10 mouse cellular contexts compared by ENCODE assay signal in the genomic region with DNA sequence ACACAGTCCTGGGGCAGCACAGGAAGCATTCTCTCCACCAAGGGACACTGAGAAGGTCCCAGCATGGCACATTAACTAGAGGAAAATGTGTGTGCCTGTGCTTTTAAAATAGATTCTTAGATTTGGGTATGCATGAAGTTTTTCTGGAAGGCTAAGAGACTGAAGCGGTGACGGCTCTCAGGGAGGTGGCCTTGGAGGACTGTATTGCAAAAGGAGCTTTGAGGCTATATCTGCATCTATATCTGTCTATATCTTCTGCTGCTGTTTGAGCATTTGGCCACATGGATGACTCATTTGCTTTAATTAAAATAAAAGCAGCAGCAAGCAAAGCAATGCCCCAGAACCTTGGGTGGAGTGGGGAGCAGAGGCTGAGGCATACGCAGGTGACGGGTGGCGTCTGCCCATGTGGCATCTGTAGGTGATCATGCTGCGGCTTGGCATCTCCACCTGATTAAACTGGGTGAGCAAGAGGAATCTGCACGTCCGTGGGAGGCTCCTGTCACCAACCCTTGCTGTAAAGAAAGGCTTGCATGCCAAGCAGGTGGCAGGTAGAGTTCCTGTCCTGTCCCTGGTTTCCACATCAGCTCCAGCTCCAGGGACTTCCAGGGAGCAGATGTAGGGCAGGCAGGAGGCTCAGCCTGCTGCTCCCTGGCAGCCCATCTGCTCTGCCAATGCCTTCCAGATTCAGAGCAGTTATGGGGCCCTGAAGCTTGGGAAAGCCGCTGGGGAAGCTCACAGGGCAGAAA.
DNase-seq lines count a peak whose midpoint lies in the region; TF ChIP-seq lines count a peak whose summit lies in the region.
"Had no signal": no experiment of that assay in that cellular context is flagged by ENCODE, and none has a peak within 500 bp of the region (broad histone marks: within the 10 kb centered on the region; RNA-seq: fewer than 3 reads in every experiment).

No protein-coding gene starts in this region.

- intact Hi-C loops in left cerebral cortex, adult 2 months (cut with DNase I): no loop called here

- H3K27ac ChIP-seq in left cerebral cortex, adult 2 months: peak overlapping the region; percentile 9
- H3K27ac ChIP-seq: heart, embryonic 13.5 days; lung, embryonic 15.5 days had no signal

- DNase-seq in retina, postnatal 1 day: peak; percentile 20
- DNase-seq in retina, embryonic 14.5 days (ENCODE audit: low spot score): no peak
- DNase-seq in fat pad, adult 2 months (ENCODE audit: extremely low read depth, low read depth, low spot score): peak; percentile 31
- peak; percentile 50 to 54 for DNase-seq in left cerebral cortex, adult 2 months (ENCODE audit: extremely low spot score in 1 of 2, low spot score in 2 of 2)
- peak; percentile 47 for DNase-seq in telencephalon, adult 2 months (ENCODE audit: low read depth, low spot score)
- no peak for DNase-seq in embryo, embryonic 10 days (ENCODE audit: low spot score)
- no peak for DNase-seq in heart, postnatal 4 days
- no peak for DNase-seq in adrenal gland, postnatal 4 days (ENCODE audit: low spot score in 2 of 2)

- H3K4me3 ChIP-seq in left cerebral cortex, adult 2 months: no peak overlapping the region
- H3K4me3 ChIP-seq: heart, embryonic 13.5 days; lung, embryonic 15.5 days had no signal

- no peak for TF ChIP-seq CTCF in left cerebral cortex, adult 2 months (IDR thresholded peaks at IDR 0.05)

Comparison
In these comparisons a context has a peak if more than half of its experiments do, and no peak if none do; other contexts are left out.
1. DNase-seq: peak in retina, postnatal 1 day (single experiment), fat pad, adult 2 months (single experiment), left cerebral cortex, adult 2 months (2 of 2) and telencephalon, adult 2 months (single experiment); none in retina, embryonic 14.5 days (single experiment), embryo, embryonic 10 days (single experiment), heart, postnatal 4 days (single experiment) and adrenal gland, postnatal 4 days (0 of 2).